Comparison of ENCODE assay signal across 13 mouse cellular contexts in genomic region chr1:169680455-169681208, GRCm38 (mm10). TPM values are rescaled to one million over a fixed set of nuclear protein-coding genes. Genes with fewer than 3 reads are reported as not detected.
"Had no signal": no experiment of that assay in that cellular context is flagged by ENCODE, and none has a peak within 500 bp of the region (broad histone marks: within the 10 kb centered on the region; RNA-seq: fewer than 3 reads in every experiment).

No protein-coding gene starts in this region.

- H3K9ac ChIP-seq: hindbrain, embryonic 14.5 days; intestine, embryonic 15.5 days; limb, embryonic 12.5 days; liver, embryonic 15.5 days; neural tube, embryonic 15.5 days had no signal

- H3K4me1 ChIP-seq: intestine, embryonic 15.5 days; limb, embryonic 12.5 days; liver, embryonic 15.5 days; megakaryocyte, embryonic 14.5 days; neural tube, embryonic 15.5 days had no signal

- H3K36me3 ChIP-seq: intestine, embryonic 15.5 days; limb, embryonic 12.5 days; liver, embryonic 15.5 days; neural tube, embryonic 15.5 days had no signal

- ATAC-seq: intestine, embryonic 15.5 days had no signal

- H3K27me3 ChIP-seq: intestine, embryonic 15.5 days; limb, embryonic 12.5 days; liver, embryonic 15.5 days; megakaryocyte, embryonic 14.5 days; neural tube, embryonic 15.5 days had no signal

- H3K9me3 ChIP-seq: intestine, embryonic 15.5 days; limb, embryonic 12.5 days; liver, embryonic 15.5 days; neural tube, embryonic 15.5 days had no signal

- H3K4me2 ChIP-seq: hindbrain, embryonic 14.5 days; intestine, embryonic 15.5 days; limb, embryonic 12.5 days; liver, embryonic 11.5 days; liver, embryonic 15.5 days; midbrain, embryonic 11.5 days; neural tube, embryonic 15.5 days had no signal

- H3K4me3 ChIP-seq: intestine, embryonic 15.5 days; limb, embryonic 12.5 days; liver, embryonic 15.5 days; megakaryocyte, embryonic 14.5 days; neural tube, embryonic 15.5 days had no signal

- DNase-seq: kidney, postnatal 25 days; right cerebral cortex, adult 18-20 months; thymus, postnatal 14 days had no signal

- H3K27ac ChIP-seq: hindbrain, embryonic 14.5 days; intestine, embryonic 15.5 days; limb, embryonic 12.5 days; liver, embryonic 15.5 days; macrophage; neural tube, embryonic 15.5 days; stomach, postnatal 0 days had no signal

RNA-seq across cellular contexts. Expression of gene Rgs5, which starts 25.3 kb away (rescaled TPM):
- polyA plus RNA-seq: macrophage had no signal
